Mouse (Mus musculus) testis, postnatal 10 days (tissue): ENCODE measurements around the gene Gpr160.
"Not testable (repeated sequence)": the region's sequence is repeated elsewhere in the genome, so short reads cannot be mapped to it uniquely, and the experiment has no call there.

Experiments used
- DNase-seq: peaks from one replicate; pipeline ENCODE4 v3.0.0; 2021; ENCODE audit warnings: low spot score

Gpr160 gene

GRCm38 (mm10) chr3:30855604-30856458 is at the start of gene Gpr160:
TSS of gene Gpr160 (plus strand) at chr3:30855950.
- peak; percentile 85 for DNase-seq

DNA sequence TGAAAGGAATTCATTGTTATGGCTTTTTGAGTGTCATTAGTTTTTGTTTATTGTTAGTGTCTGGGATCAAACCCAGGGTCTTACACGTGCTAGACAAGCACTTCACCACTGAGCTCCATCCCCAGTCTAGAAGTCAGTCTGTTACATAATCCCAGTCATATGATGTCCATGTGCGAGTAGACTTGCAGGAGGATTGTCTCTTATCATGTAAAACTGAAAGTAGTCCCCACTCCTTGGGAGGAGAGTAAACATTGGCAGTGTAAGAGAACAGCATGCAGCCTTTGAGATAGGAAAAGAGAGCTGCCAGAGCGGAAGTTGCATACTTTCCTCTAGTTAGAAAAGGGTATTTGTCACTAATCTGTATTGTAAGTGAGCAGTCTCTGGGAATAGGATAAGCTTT is 42.9 kb upstream of the Gpr160 start:
- no peak for DNase-seq

GRCm38 (mm10) chr3:30818630-30819125 is 37.1 kb upstream of the Gpr160 start:
- no peak for DNase-seq

GRCm38 (mm10) chr3:30822163-30822562 is 33.6 kb upstream of the Gpr160 start:
- no peak for DNase-seq

DNA sequence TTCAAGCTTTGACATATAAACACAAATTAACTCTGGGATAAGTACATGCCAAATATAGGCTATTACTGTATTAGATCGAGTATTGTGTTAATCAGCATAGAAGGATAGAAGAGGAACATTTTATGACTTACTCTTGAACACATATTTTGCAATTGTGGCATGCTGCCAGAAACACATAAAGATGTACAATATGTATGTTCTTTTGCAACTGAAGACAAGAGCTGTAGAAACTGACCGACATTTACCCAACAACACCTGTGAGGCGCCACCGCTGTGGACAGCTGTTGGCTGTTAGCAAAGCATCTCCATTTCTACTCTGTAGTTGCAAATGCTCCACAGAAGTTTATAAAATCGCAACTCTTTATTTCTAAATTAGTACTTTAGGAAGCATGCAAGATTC is 29.7 kb upstream of the Gpr160 start:
- no peak for DNase-seq

- DNase-seq, result peak; percentile 47
Measured at GRCm38 (mm10) chr3:30831848-30832606, 23.7 kb upstream of the Gpr160 start.

GRCm38 (mm10) chr3:30833254-30833653 is 22.5 kb upstream of the Gpr160 start:
- DNase-seq, result no peak

DNA sequence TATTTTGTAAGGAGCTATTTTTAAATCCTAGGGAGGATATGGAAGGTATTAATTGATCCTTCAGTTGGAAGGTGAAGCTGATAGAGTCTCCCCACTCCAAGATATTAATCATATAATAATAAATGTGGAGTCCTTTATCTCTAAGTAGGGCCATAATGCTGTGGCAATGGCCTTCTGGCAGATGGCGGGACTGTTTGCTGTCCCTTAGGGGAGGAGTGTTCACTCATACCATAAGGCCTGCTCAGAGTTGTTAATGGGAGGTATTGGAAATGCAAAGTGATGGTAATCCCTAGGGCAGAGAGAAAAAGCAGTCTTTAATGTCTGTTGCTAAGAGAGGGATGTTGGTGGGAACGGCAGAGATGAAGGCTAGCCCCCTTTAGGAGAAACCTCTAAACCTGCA is 10.0 kb upstream of the Gpr160 start:
- no peak for DNase-seq

DNA sequence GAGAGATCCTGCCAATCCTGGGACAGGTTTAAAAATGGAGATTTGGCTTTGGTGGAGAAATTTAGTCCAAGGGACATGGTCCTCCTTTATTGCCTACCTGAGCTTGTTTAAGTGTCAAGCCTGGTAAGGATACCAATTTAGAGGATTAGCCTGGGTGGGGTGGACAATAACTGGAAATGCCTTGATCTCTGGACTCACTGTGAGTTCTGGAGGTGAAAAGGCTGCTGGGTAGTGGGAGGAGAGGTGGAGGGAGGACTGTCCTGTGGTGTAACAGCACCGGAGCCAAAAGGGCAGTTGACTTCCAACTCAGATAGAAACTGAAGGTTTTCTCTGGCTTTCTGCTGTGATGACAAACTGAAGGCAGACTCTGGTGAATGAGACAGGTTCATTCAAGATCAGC is 8.3 kb upstream of the Gpr160 start:
- no peak for DNase-seq

DNA sequence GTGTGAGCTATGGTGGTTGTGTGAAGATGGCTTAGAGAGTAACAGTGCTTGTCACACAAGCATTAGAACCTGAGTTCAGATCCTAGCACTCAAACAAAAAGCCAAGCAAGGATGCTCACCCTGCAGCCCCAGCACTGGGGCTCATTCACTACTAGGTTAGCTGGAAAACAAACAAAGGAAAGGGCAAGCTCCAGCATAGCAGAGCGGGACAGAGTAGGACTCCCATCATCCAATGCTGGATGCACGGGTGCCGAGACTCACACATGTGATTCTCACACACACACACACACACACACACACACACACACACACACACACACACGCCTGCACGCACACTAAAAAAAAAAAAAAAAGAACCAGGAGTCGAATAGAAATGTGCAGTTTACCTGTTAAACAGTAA is 4.3 kb upstream of the Gpr160 start:
- DNase-seq, result no peak

DNA sequence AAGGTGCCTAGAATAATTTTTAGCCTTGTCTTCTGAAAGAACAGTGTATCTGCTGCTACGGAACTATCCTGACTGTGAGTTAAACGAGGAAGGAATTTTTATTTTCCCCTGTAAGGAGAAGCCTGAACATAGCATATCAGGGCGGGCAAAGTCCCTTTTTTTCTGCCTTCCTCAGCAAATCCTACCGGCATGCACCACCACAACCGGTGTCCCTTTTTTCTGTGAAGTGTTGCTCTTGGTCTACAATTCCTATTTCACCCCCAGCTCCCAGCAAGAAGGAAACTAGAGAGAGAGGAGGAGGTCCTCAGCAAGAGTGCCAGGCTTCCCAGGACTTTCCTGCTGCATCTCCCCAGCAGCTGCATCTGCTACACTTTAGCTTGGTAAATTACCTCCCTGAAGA is 2.2 kb upstream of the Gpr160 start:
- DNase-seq, result no peak

DNA sequence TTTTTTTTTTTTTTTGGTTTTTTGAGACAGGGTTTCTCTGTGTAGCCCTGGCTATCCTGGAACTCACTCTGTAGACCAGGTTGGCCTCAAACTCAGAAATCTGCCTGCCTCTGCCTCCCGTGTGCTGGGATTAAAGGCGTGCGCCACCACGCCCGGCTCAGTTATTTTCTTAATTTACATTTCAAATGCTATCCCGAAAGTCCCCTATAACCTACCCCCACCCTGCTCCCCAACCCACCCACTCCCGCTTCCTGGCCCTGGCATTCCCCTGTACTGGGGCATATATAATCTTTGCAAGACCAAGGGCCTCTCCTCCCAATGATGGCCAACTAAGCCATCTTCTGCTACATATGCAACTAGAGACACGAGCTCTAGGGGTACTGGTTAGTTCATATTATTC is 3.8 kb downstream of the Gpr160 start:
- DNase-seq, result not testable (repeated sequence)

- DNase-seq, result no peak
Measured at GRCm38 (mm10) chr3:30860705-30861104, 5.0 kb downstream of the Gpr160 start.

GRCm38 (mm10) chr3:30863712-30864435 is 8.1 kb downstream of the Gpr160 start:
- no peak for DNase-seq

- DNase-seq, result no peak
Measured at GRCm38 (mm10) chr3:30864640-30865039, 8.9 kb downstream of the Gpr160 start.

GRCm38 (mm10) chr3:30868176-30868575 is 12.4 kb downstream of the Gpr160 start:
- DNase-seq, result no peak

GRCm38 (mm10) chr3:30868625-30869024 is 12.9 kb downstream of the Gpr160 start:
- DNase-seq, result no peak

GRCm38 (mm10) chr3:30869995-30870394 is 14.2 kb downstream of the Gpr160 start:
- no peak for DNase-seq

GRCm38 (mm10) chr3:30876709-30877108 is 21.0 kb downstream of the Gpr160 start:
- DNase-seq, result no peak

- no peak for DNase-seq
Measured at GRCm38 (mm10) chr3:30887449-30887848, 31.7 kb downstream of the Gpr160 start.

GRCm38 (mm10) chr3:30889014-30889413 is 33.3 kb downstream of the Gpr160 start:
- no peak for DNase-seq

GRCm38 (mm10) chr3:30896721-30897120 is 41.0 kb downstream of the Gpr160 start:
- DNase-seq, result no peak
